Mouse (Mus musculus) stomach, postnatal 0 days (tissue): ENCODE results near the gene Ppp1r9a. TPM values are rescaled to one million over a fixed set of nuclear protein-coding genes. Genes with fewer than 3 reads are reported as not detected.
"Not testable (repeated sequence)": the region's sequence is repeated elsewhere in the genome, so short reads cannot be mapped to it uniquely, and the experiment has no call there.

Source experiments
- ATAC-seq: fragments of 200-750 bp; cut with Nextera tagmentation; 2 replicates; pipeline ENCODE4 v1.8.0; 2017; ENCODE audit not compliant: low FRiP score, low TSS enrichment
- DNase-seq: peaks from one replicate; pipeline ENCODE4 v3.0.0-alpha.2; 2016; ENCODE audit warnings: low spot score
- H3K27ac ChIP-seq: fragments of 300-500 bp; sonication (generic); replicated peaks from 2 replicates; pipeline ENCODE4 v1.5.1; 2014; ENCODE audit warnings: mild to moderate bottlenecking, control low read depth
- H3K27me3 ChIP-seq: fragments of 300-500 bp; sonication (generic); 2 replicates; pipeline ENCODE4 v1.6.1; 2014; ENCODE audit warnings: low read length; ENCODE audit not compliant: control insufficient read depth, insufficient read depth
- H3K36me3 ChIP-seq: fragments of 300-500 bp; sonication (generic); 2 replicates; pipeline ENCODE4 v1.6.1; 2014; ENCODE audit warnings: low read length, mixed read lengths; ENCODE audit not compliant: control insufficient read depth, insufficient read depth
- H3K4me1 ChIP-seq: fragments of 300-500 bp; sonication (generic); replicated peaks from 2 replicates; pipeline ENCODE4 v1.6.1; 2014; ENCODE audit warnings: antibody characterized with exemption; ENCODE audit not compliant: control insufficient read depth, insufficient read depth
- H3K4me2 ChIP-seq: fragments of 300-500 bp; sonication (generic); replicated peaks from 2 replicates; pipeline ENCODE4 v1.6.1; 2014; ENCODE audit warnings: low read depth, mild to moderate bottlenecking, control low read depth, moderate library complexity
- H3K4me3 ChIP-seq: fragments of 300-500 bp; sonication (generic); 2 replicates; pipeline ENCODE4 v1.5.1; 2014; ENCODE audit warnings: low read depth, low read length, control low read depth
- H3K9ac ChIP-seq: fragments of 300-500 bp; sonication (generic); 2 replicates; pipeline ENCODE4 v1.6.1; 2014; ENCODE audit warnings: mild to moderate bottlenecking, low read length, control low read depth, mixed read lengths
- H3K9me3 ChIP-seq: fragments of 300-500 bp; sonication (generic); 2 replicates; pipeline ENCODE4 v1.6.1; 2016; ENCODE audit warnings: low read length; ENCODE audit not compliant: control insufficient read depth
- CTCF ChIP-seq: IDR thresholded peaks from 2 replicates; pipeline ENCODE4 v1.5.1; 2016; ENCODE audit warnings: antibody characterized with exemption, low read depth, mild to moderate bottlenecking, moderate library complexity
- EP300 ChIP-seq: optimal IDR thresholded peaks from 2 replicates; pipeline ENCODE3; 2016; ENCODE audit warnings: antibody characterized with exemption
- WGBS: fragments of 180-500 bp; shearing (Covaris S2); extraction: QIAGEN DNeasy Blood & Tissue Kit; methylation state at CpG from one replicate; pipeline ENCODE4 v1.1.7; 2014; 5-methylcytosine and 5-hydroxymethylcytosine counted together
- polyA plus RNA-seq: library from polyadenylated mRNA; unstranded; fragments of >200 nt; fragmentation: Nextera tagmentation; extraction: Ambion mirVana; gene quantifications from 2 replicates; pipeline ENCODE4 v1.2.1, GENCODE M21; 2015

The Ppp1r9a gene
- 3.1 and 3.5 TPM in 2 replicates for polyA plus RNA-seq

- H3K9me3 ChIP-seq = no peaks in the 10 kb centered on the region
- ATAC-seq (peak; percentile 83), DNase-seq (peak; percentile 75)
- H3K27me3 ChIP-seq = no peaks in the 10 kb centered on the region
- H3K4me1 ChIP-seq = no peaks in the 10 kb centered on the region
- no peaks in the 10 kb centered on the region for H3K36me3 ChIP-seq
- peak within 1 kb of the TSS; percentile 68 for H3K4me2 ChIP-seq
- peak within 1 kb of the TSS; percentile 50 for H3K27ac ChIP-seq
- peak within 1 kb of the TSS; percentile 86 for H3K9ac ChIP-seq
- no peak for TF ChIP-seq EP300
- TF ChIP-seq CTCF = peak; percentile 67
- WGBS = 3% methylated on average over 23 of the region's 49 CpGs
- peak within 1 kb of the TSS; percentile 75 for H3K4me3 ChIP-seq
These were observed at the start of gene Ppp1r9a for GRCm38 (mm10) chr6:4902674-4903324. Gene Ppp1r9a (plus strand): TSS chr6:4902917.

DNA sequence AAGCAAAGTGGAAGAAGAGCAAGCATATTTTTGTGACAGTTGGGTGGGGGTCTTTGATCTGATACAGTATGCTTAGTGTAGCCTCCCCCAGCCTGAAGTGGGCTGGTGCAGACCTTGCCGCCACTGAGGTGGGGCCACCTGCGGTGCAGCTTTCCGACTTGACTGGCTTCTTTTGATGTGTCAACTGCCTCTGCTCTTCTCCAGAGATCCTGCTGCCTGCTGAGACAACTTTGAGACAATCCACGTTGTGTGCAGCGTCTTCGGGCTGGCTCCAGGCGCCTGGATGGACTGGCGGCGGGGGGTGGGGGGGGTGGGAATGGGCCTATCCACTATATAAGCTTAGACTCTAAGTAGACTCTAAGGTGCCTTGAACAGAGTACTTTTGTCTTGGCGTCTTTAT lies 47.5 kb upstream of the Ppp1r9a start:
- WGBS = 72% methylated on average over 10 of the region's 10 CpGs
- no peaks in the 10 kb centered on the region for H3K4me1 ChIP-seq
- H3K36me3 ChIP-seq = no peaks in the 10 kb centered on the region
- no peak for DNase-seq
- H3K4me2 ChIP-seq = no peak overlapping the region
- H3K27me3 ChIP-seq = no peaks in the 10 kb centered on the region
- H3K4me3 ChIP-seq = no peak overlapping the region
- no peak for TF ChIP-seq CTCF
- TF ChIP-seq EP300 = no peak
- no peak for ATAC-seq
- H3K9me3 ChIP-seq = no peaks in the 10 kb centered on the region
- no peak overlapping the region for H3K9ac ChIP-seq
- no peak overlapping the region for H3K27ac ChIP-seq

DNA sequence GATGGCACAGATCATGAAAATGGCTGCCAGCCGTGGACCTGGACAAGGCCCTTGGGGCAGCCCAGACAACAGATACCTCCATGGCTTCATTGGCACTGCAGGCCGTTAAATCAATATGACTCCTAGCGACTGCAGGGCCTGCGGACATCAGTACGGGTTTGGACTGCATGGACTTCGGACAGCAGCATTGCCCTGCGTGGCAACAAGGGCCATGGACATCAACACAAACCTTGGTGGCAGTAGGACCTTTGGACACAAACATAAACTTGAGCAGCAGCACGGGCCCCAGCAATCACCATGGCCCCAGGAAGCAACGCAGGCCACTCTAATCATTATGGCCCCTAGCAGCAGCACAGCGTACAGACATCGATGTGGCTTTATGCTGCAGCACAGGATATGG lies 45.8 kb upstream of the Ppp1r9a start:
- Histone ChIP-seq H3K9me3 (no peaks in the 10 kb centered on the region), H3K9ac (no peak overlapping the region), H3K4me2 (no peak overlapping the region), H3K4me1 (no peaks in the 10 kb centered on the region), H3K27me3 (no peaks in the 10 kb centered on the region), H3K27ac (no peak overlapping the region), H3K36me3 (no peaks in the 10 kb centered on the region), H3K4me3 (no peak overlapping the region)
- ATAC-seq = no peak
- no peak for TF ChIP-seq EP300
- no peak for TF ChIP-seq CTCF
- no peak for DNase-seq
- WGBS = 93% methylated on average over 11 of the region's 11 CpGs

GRCm38 (mm10) chr6:4884316-4884715 lies 18.4 kb upstream of the Ppp1r9a start:
- H3K4me2 ChIP-seq = no peak overlapping the region
- H3K27ac ChIP-seq = no peak overlapping the region
- no peaks in the 10 kb centered on the region for H3K4me1 ChIP-seq
- no peak overlapping the region for H3K9ac ChIP-seq
- WGBS = 66% methylated on average over 3 of the region's 3 CpGs
- H3K9me3 ChIP-seq = no peaks in the 10 kb centered on the region
- no peak for DNase-seq
- H3K27me3 ChIP-seq = no peaks in the 10 kb centered on the region
- no peak overlapping the region for H3K4me3 ChIP-seq
- ATAC-seq = no peak
- no peaks in the 10 kb centered on the region for H3K36me3 ChIP-seq
- no peak for TF ChIP-seq EP300
- no peak for TF ChIP-seq CTCF

DNA sequence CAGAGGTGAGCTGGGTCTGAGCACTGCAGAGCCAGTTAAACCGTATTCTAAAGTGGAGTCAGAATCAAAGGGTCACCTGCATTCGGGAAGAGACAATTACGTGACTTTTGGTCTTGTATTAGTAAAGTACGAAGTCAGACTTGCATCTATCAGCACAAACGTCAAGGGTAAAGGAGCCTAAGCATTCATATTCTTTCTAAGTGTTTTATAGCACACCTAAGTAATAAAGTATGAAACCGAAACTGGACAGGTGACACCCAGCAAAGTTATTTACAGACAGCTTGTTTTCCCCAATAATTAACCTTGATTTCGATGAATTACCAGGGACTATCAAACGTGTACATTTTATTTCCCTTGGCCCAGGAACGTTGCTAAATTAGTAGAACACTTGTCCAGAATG lies 13.2 kb upstream of the Ppp1r9a start:
- TF ChIP-seq EP300 = no peak
- no peak for TF ChIP-seq CTCF

GRCm38 (mm10) chr6:4892417-4892816 lies 10.3 kb upstream of the Ppp1r9a start:
- H3K27me3 ChIP-seq = no peaks in the 10 kb centered on the region
- no peak overlapping the region for H3K4me2 ChIP-seq
- no peak for ATAC-seq
- TF ChIP-seq EP300 = no peak
- no peak for TF ChIP-seq CTCF
- no peak overlapping the region for H3K4me3 ChIP-seq
- no peak for DNase-seq
- no peaks in the 10 kb centered on the region for H3K36me3 ChIP-seq
- no peak overlapping the region for H3K9ac ChIP-seq
- no peaks in the 10 kb centered on the region for H3K4me1 ChIP-seq
- WGBS = 57% methylated on average over 11 of the region's 11 CpGs
- H3K9me3 ChIP-seq = no peaks in the 10 kb centered on the region
- H3K27ac ChIP-seq = no peak overlapping the region

More for the DNA sequence above, 13.2 kb upstream of the Ppp1r9a start:
- no peak overlapping the region for H3K9ac ChIP-seq
- DNase-seq (no peak), ATAC-seq (no peak)
- no peak overlapping the region for H3K4me3 ChIP-seq
- no peaks in the 10 kb centered on the region for H3K36me3 ChIP-seq
- H3K4me2 ChIP-seq = no peak overlapping the region
- H3K4me1 ChIP-seq = no peaks in the 10 kb centered on the region
- 77% methylated on average over 9 of the region's 9 CpGs for WGBS
- H3K27ac ChIP-seq = no peak overlapping the region
- H3K9me3 ChIP-seq = no peaks in the 10 kb centered on the region
- no peaks in the 10 kb centered on the region for H3K27me3 ChIP-seq

GRCm38 (mm10) chr6:4893312-4893711 lies 9.4 kb upstream of the Ppp1r9a start:
- not testable (repeated sequence) for H3K9ac ChIP-seq, H3K27ac ChIP-seq, H3K36me3 ChIP-seq, H3K4me3 ChIP-seq, H3K27me3 ChIP-seq, H3K9me3 ChIP-seq, H3K4me1 ChIP-seq, ATAC-seq, DNase-seq, H3K4me2 ChIP-seq
- WGBS = 63% methylated on average over 12 of the region's 12 CpGs
